Mouse (Mus musculus) midbrain, embryonic 14.5 days (tissue): ENCODE measurements around the gene Als2cl. TPM values are rescaled to one million over a fixed set of nuclear protein-coding genes. Genes with fewer than 3 reads are reported as not detected.
A peak's percentile ranks its signal among the peaks of the same experiment; 100 is the strongest.

Source experiments
- ATAC-seq: fragments of 200-750 bp; cut with Nextera tagmentation; 2 replicates; pipeline ENCODE4 v1.8.0; 2017; ENCODE audit warnings: moderate number of reproducible peaks, moderate library complexity; ENCODE audit not compliant: low FRiP score, low TSS enrichment
- DNase-seq: peaks from one replicate; pipeline ENCODE4 v3.0.0-alpha.2; 2015
- H3K27ac ChIP-seq: fragments of 300-500 bp; sonication (generic); replicated peaks from 2 replicates; pipeline ENCODE4 v1.5.1; 2014; ENCODE audit warnings: mild to moderate bottlenecking, low read depth, low read length, moderate library complexity
- H3K27me3 ChIP-seq: fragments of 300-500 bp; sonication (generic); 2 replicates; pipeline ENCODE4 v1.6.1; 2014; ENCODE audit warnings: low read length, control low read depth, mixed read lengths; ENCODE audit not compliant: control insufficient read depth, insufficient read depth
- H3K36me3 ChIP-seq: fragments of 300-500 bp; sonication (generic); 2 replicates; pipeline ENCODE4 v1.6.1; 2014; ENCODE audit warnings: low read length, control low read depth; ENCODE audit not compliant: control insufficient read depth, insufficient read depth
- H3K4me1 ChIP-seq: fragments of 300-500 bp; sonication (generic); 2 replicates; pipeline ENCODE4 v1.6.1; 2014; ENCODE audit warnings: mild to moderate bottlenecking, antibody characterized with exemption, low read length, control low read depth; ENCODE audit not compliant: control insufficient read depth, insufficient read depth
- H3K4me2 ChIP-seq: fragments of 300-500 bp; sonication (generic); 2 replicates; pipeline ENCODE4 v1.6.1; 2014; ENCODE audit warnings: mild to moderate bottlenecking, low read length, moderate library complexity
- H3K4me3 ChIP-seq: fragments of 300-500 bp; sonication (generic); replicated peaks from 2 replicates; pipeline ENCODE4 v1.5.1; 2014; ENCODE audit warnings: low read depth, low read length
- H3K9ac ChIP-seq: fragments of 300-500 bp; sonication (generic); replicated peaks from 2 replicates; pipeline ENCODE4 v1.6.1; 2014; ENCODE audit warnings: mild to moderate bottlenecking, low read length, moderate library complexity
- H3K9me3 ChIP-seq: fragments of 300-500 bp; sonication (generic); 2 replicates; pipeline ENCODE4 v1.6.1; 2016; ENCODE audit warnings: low read length, control low read depth, mixed read lengths; ENCODE audit not compliant: control insufficient read depth
- WGBS: fragments of 180-500 bp; shearing (Covaris S2); extraction: QIAGEN DNeasy Blood & Tissue Kit; methylation state at CpG from one replicate; pipeline ENCODE4 v1.1.7; 2014; 5-methylcytosine and 5-hydroxymethylcytosine counted together
- polyA plus RNA-seq: library from polyadenylated mRNA; unstranded; fragments of >200 nt; fragmentation: Nextera tagmentation; extraction: Ambion mirVana; gene quantifications from 2 replicates; pipeline ENCODE4 v1.2.1, GENCODE M21; 2014

Als2cl gene
- polyA plus RNA-seq, 1 experiment from 2014 or later, result 0.72 TPM

DNA sequence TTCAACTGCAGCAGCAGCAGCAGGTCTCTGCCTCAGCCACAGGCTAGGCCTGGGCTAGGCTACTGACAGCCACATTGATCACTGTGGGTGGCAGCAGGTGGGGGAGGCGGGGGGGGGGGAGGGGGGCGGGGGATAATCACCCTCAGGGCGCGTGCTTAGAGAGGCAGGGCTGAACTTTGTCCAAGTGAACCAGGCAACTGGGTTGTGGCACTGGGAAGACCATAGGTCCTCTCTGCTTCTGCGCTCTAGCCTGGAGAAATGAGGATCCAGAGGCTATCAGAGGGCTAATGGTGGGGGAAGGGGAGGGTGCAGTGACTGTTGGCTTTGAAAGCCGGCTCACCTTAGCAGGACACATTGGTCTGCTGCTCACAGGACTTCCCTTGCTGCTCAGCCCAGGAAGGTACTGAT, 4.4 kb upstream of the Als2cl start:
- H3K4me2 ChIP-seq, result no peak overlapping the region
- WGBS, result 21% methylated on average over 5 of the region's 6 CpGs
- ATAC-seq (peak; percentile 32; the same call in 1 of the 2 replicates), DNase-seq (no peak)
- H3K4me1 ChIP-seq, result peaks cover 21% of the 10 kb centered on the region
- 0 out of 2 replicates have a peak overlapping the region, but pooled peaks have one; percentile 41 for H3K27ac ChIP-seq
- peaks cover 19% of the 10 kb centered on the region for H3K27me3 ChIP-seq
- H3K36me3 ChIP-seq, result no peaks in the 10 kb centered on the region
- no peaks in the 10 kb centered on the region for H3K9me3 ChIP-seq
- H3K4me3 ChIP-seq, result no peak overlapping the region
- no peak overlapping the region for H3K9ac ChIP-seq

- ATAC-seq (no peak), DNase-seq (no peak)
- H3K27me3 ChIP-seq, result peaks cover 32% of the 10 kb centered on the region
- H3K4me2 ChIP-seq, result no peak overlapping the region
- no peaks in the 10 kb centered on the region for H3K9me3 ChIP-seq
- peaks cover 21% of the 10 kb centered on the region for H3K4me1 ChIP-seq
- H3K4me3 ChIP-seq, result no peak overlapping the region
- no peaks in the 10 kb centered on the region for H3K36me3 ChIP-seq
- WGBS, result 96% methylated on average over 1 of the region's 1 CpGs
- H3K27ac ChIP-seq, result no peak overlapping the region
- H3K9ac ChIP-seq, result no peak overlapping the region
Measured at GRCm38 (mm10) chr9:110877353-110877752, 2.3 kb upstream of the Als2cl start.

- Histone ChIP-seq H3K4me3 (no peak overlapping the region), H3K27me3 (peaks cover 30% of the 10 kb centered on the region), H3K4me2 (no peak overlapping the region), H3K27ac (no peak overlapping the region), H3K9ac (no peak overlapping the region), H3K9me3 (no peaks in the 10 kb centered on the region), H3K4me1 (peaks cover 21% of the 10 kb centered on the region), H3K36me3 (no peaks in the 10 kb centered on the region)
- 87% methylated on average over 5 of the region's 5 CpGs for WGBS
- ATAC-seq, result no peak
- no peak for DNase-seq
Measured at GRCm38 (mm10) chr9:110877888-110878287, 1.8 kb upstream of the Als2cl start.

GRCm38 (mm10) chr9:110879998-110880561, 410 bp downstream of the Als2cl start, which contains the start of gene Tmie:
Gene Tmie, minus strand, starts transcription at chr9:110880113.
- H3K9me3 ChIP-seq, result no peaks in the 10 kb centered on the region
- peak within 1 kb of the TSS; percentile 44 for H3K4me3 ChIP-seq
- no peak within 1 kb of the TSS for H3K27ac ChIP-seq
- H3K9ac ChIP-seq, result peak within 1 kb of the TSS; percentile 36
- under 1% methylated on average over 57 of the region's 57 CpGs for WGBS
- ATAC-seq, result no peak
- no peaks in the 10 kb centered on the region for H3K36me3 ChIP-seq
- peaks cover 28% of the 10 kb centered on the region for H3K27me3 ChIP-seq
- peaks cover 4% of the 10 kb centered on the region for H3K4me1 ChIP-seq
- DNase-seq, result peak; percentile 47
- peak within 1 kb of the TSS; percentile 65 for H3K4me2 ChIP-seq

- WGBS, result 66% methylated on average over 4 of the region's 4 CpGs
- H3K4me2 ChIP-seq, result no peak overlapping the region
- H3K4me3 ChIP-seq, result peak overlapping the region; percentile 44
- H3K9me3 ChIP-seq, result no peaks in the 10 kb centered on the region
- DNase-seq (no peak), ATAC-seq (no peak)
- H3K9ac ChIP-seq, result no peak overlapping the region
- peaks cover 28% of the 10 kb centered on the region for H3K27me3 ChIP-seq
- H3K36me3 ChIP-seq, result no peaks in the 10 kb centered on the region
- H3K4me1 ChIP-seq, result no peaks in the 10 kb centered on the region
- no peak overlapping the region for H3K27ac ChIP-seq
Measured at GRCm38 (mm10) chr9:110880772-110881171, 1.1 kb downstream of the Als2cl start.

DNA sequence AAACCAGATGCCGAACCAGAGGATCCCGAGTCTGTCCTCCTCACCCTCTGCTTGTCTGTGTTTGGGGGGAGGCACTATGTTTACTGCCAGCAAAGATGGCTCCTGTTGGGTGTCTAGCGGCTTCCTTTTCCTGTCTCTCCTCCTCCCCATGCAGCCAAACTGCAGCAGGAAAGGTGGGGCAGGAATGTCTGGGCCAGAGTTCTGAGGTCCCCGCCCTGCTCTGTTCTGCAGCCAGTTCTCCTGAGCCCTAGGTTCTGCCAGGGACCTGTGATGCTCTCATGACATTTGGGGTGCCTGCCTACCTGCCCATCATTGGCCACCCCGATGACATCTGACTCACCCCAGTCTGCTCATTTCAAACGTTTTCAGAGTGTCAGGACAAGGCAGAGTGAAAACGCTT, 2.3 kb downstream of the Als2cl start:
- no peak for ATAC-seq
- no peaks in the 10 kb centered on the region for H3K36me3 ChIP-seq
- DNase-seq, result no peak
- H3K9me3 ChIP-seq, result no peaks in the 10 kb centered on the region
- H3K4me1 ChIP-seq, result no peaks in the 10 kb centered on the region
- H3K27me3 ChIP-seq, result peaks cover 28% of the 10 kb centered on the region
- H3K4me3 ChIP-seq, result no peak overlapping the region
- H3K27ac ChIP-seq, result no peak overlapping the region
- H3K4me2 ChIP-seq, result no peak overlapping the region
- H3K9ac ChIP-seq, result no peak overlapping the region
- 80% methylated on average over 7 of the region's 7 CpGs for WGBS

- H3K27ac ChIP-seq, result no peak overlapping the region
- ATAC-seq, result no peak
- no peaks in the 10 kb centered on the region for H3K9me3 ChIP-seq
- no peaks in the 10 kb centered on the region for H3K27me3 ChIP-seq
- no peak for DNase-seq
- H3K36me3 ChIP-seq, result no peaks in the 10 kb centered on the region
- no peaks in the 10 kb centered on the region for H3K4me1 ChIP-seq
- WGBS, result 66% methylated on average over 9 of the region's 9 CpGs
- no peak overlapping the region for H3K9ac ChIP-seq
- no peak overlapping the region for H3K4me2 ChIP-seq
- no peak overlapping the region for H3K4me3 ChIP-seq
Measured at GRCm38 (mm10) chr9:110887388-110888303, 8.0 kb downstream of the Als2cl start.

- Histone ChIP-seq H3K36me3 (no peaks in the 10 kb centered on the region), H3K27me3 (no peaks in the 10 kb centered on the region), H3K9me3 (no peaks in the 10 kb centered on the region), H3K4me3 (no peak overlapping the region), H3K9ac (no peak overlapping the region), H3K4me1 (no peaks in the 10 kb centered on the region), H3K4me2 (no peak overlapping the region), H3K27ac (no peak overlapping the region)
- 92% methylated on average over 14 of the region's 14 CpGs for WGBS
- ATAC-seq, result no peak
- no peak for DNase-seq
Measured at GRCm38 (mm10) chr9:110888935-110889334, 9.3 kb downstream of the Als2cl start.
